Mouse (Mus musculus) kidney, adult 11 months (tissue): ENCODE data around the gene Ncoa4.
"Not testable (repeated sequence)": the region's sequence is repeated elsewhere in the genome, so short reads cannot be mapped to it uniquely, and the experiment has no call there.

Source experiments
- DNase-seq: peaks from one replicate; pipeline ENCODE4 v3.0.0; 2022

Ncoa4 gene

DNA sequence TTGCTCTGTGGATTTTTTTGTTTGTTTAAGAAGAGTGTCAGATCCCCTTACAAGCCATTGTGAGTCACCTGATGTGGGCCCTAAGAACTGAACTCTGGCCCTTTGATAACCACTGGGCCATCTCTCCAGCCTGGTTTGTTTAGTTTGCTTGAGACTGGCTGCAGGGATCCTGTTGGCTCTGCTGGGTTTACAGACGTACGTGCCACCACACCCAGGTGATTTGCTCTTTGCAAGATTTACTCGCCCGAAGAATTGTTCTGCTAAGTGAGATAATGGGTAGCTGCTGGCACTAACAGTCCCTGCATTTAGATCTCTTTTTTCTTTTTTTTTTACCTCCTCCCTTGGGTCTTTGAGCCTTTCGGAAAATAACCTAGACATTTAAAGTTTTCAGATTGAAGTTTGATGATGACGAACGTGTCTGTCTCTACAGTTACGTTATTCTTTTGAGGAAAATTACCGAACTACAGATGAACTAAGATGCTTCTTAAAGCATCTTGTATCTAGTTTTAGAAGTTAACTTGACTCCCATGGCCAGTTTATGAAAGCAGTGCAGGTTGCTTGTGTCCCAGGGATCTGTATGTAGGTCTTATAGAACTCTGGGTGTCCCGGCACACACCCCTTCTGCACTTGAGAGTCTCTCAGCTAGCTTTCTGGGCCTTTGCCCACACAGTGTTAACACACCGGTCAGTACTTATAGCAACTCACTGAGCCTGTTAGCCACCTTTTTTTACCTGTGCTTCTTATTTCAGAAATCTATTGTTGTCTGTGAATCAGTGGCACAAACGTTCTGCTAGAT lies 1.6 kb downstream of the Ncoa4 start:
- no peak for DNase-seq

DNA sequence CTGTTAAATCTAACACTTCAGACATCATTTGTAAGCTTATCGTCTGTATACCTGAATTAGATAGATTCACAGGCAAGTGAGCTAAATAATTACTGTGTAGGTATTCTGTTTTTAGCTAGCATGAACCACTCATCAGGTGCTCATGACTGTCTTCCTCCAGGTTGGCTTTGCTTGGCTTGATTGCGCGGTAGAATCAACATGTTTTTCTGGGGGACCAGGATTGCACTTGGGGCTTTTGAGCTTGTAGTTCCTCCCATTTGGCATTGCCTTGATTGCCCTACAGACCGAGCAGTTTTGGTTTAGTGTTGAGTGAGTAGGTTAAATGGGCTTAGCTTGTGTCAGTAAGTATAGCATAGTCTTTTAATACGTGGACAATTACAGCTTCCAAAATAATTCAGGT lies 2.6 kb downstream of the Ncoa4 start:
- DNase-seq, result no peak

DNA sequence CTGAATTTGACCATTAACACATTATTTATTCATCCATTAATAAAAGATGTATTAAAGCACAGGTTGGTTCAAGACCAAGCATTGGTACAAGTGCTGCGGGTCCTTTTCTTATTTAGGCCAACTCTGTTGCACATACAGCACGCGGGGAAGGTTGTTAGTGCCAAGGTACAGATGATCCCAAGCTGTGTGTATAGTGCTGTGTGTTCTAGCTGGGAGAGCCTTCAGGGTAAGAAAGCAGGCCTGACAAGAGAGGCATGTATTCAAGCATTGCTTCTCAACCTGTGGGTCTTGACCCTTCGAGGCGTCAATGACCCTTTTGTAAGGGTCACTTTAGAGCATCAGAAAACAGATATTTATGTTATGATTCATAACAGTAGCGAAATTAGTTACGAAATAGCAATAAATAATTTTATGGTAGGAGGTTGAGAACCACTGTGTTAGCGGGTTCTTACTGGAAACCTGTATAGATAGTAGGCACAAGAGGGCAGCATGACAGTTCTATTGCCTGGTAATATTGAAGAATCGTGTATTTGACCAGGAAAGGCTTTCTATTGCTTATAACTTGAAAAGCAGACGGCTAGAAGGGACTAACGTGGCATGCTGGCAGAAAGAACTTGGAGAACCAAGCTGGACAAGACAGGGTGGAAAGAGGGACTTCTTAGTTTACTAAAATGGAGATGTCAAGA lies 3.7 kb downstream of the Ncoa4 start:
- DNase-seq, result no peak

DNA sequence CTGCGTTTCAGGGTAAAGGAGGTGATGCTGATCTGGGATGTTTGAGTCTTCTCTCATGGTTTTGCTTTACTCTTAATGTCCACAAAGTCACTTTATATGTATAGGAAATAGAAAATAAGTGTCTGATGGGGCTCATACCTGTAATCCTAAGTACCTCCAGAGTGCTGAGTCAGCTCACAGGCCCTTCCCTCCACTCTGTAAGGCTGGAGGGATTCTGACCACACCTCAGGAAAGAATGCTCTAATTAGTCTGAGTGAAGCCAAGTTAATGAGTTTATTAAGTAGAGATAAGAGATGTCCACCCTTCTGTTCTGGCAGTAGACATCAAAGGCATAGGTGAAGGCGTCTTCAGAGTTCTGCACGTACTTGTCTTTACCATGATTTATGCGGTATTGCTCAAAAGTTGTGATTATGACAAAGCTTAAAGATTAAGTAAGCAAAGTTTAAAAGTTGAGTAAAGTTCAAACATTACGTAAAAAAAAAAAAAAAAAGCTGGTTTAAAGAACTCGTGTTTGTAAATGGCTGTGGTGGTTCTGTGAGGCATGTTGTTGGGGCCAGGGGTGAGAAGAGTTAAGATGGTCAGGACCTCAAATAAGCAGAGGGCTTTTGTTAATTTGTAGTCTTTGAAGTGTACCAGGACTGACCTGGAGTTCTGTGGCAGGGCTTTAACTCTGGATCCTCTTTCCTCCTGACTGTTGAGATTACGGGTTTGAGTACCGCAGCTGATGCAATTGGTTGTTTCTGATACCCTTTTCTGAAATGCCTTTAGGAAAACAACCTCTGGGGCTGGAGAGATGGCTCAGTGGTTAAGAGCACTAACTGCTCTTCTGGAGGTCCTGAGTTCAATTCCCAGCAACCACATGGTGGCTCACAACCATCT lies 4.7 kb downstream of the Ncoa4 start:
- DNase-seq, result no peak

DNA sequence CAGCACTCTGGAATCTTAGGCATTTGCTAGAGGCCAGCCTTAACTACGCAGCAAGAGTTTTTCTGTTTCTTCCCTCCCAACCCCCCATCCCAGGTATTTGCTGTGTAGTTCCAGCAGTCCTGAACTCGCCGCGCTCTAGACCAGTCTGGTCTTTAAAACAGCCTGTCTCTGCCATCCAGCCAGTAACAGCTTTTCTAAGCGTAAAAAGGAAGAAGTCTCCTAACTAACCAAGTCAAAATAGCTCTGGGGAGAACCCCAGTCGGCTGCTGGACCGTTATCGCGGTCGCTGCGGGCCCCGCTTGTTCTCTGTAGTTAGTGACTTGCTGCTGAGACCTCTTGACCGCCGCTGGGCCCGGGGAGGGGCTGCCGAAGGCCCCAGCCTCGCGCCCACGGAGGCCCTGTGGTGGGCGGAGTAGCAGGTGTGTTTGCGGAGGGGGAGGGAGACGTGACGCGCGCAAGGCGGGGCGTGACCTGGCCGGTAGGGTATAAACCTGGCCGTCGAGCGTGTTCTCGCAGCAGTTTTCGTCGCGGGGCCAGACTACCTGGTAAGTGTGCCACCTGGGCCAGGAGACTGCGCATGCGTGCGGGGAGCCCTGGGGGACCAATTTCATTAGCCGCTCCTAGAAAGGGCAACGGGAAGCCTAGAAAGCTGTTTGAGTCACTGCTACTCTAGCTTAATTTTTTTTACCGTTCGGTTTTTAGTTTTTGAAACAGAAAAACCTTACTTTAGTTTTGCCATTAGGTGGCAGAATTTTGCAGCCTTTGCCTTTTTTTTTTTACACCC lies 5.8 kb downstream of the Ncoa4 start:
- peak; percentile 93 for DNase-seq

DNA sequence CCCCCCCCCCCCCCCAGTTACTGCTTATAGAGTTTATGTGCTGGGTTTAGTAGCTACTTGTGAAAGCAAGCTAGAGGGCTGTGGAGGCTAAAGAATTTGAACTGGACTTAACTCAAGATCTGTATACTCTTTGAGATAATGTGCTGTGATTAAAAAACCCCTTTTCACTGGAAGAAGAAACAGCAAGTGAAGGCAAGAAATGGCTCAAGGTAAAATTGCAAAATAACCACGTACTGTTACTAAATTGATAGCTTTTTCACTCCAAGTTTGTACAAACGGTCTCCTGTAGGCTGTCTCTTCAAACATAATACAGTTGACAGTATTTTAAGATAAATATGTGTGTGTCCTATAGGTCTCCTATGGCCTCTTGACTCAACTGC lies 6.4 kb downstream of the Ncoa4 start:
- DNase-seq, result no peak

DNA sequence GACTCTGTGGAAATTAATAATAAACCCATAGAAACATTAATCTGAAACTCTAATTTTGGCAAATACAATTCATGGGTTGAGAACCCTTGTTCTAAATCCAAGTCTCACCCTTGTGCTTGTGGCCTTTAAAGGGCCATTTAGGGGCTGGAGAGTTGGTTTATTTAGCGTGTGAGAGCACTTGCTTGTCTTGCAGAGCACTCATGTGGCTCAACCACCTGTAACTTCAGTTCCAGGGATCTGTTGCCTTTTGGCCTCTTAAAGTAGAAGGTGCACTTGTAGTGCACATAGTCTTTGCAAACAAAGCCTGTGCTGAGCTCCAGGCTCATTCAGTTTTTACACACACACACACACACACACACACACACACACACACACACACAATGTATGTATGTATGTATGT lies 7.2 kb downstream of the Ncoa4 start:
- no peak for DNase-seq

DNA sequence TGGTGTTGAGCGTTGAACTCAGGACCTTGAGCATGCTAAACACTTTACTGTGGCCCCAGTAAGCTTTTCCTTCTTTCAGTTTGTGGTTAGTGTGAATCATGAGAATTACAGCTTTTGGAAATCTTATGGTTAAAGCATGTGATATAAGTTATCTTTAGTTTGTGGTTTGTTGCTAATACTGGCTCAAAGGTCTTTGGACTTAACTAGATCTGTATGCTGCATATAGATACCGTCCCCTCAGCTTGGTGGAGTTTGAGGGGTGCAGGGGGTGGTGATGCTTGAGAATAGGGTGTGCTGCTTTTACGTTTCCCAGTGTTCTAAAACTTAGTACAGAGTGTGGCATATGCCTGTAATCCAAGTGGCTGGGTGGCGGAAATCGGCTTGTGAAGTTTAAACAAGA lies 7.7 kb downstream of the Ncoa4 start:
- DNase-seq, result no peak

DNA sequence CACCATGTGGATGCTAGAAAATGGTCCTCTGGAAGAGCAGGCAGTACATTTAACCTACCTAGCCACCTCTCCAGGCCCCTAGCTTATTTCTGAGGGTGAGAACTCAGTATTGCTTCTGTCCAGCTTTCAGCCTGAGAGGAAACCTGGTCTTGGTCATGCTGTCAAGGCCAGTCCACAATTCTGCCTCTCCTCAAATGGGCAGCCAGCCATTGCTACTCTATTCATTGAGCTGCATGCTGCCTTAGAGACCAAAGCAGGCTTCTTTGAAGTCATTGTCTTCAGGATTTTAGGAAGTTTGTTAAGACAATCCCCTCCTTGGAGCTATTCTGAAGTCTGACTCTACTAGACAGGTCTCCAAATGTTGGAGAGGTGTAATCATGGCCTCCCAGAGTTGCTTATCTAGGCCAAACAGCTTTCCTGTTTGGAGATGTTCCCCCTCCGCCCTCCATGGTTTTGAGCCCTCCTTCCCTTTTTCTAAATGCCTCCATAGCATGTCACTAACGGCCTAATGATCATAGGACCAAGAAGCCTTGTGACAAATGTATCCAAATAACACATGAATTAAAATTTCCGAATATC lies 9.1 kb downstream of the Ncoa4 start:
- DNase-seq, result no peak

DNA sequence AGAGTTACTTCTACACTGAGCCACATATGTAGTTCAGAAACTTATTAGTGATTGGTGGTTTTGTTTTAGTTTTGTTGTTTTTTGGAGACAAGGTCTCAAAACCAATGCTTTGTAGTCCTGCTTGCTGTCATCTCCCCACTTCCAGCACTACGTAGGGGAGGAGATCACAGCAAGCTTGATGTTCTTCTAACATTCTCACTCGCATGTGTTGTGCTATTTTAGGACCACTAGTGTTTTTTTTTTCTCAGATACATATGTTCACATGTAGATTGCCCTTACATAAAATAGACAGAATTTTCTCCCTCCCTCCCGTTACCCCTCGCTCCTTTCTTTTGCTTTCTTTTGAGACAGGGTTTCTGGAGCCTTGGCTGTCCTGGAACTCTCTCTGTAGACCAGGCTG lies 10.5 kb downstream of the Ncoa4 start:
- DNase-seq, result no peak

DNA sequence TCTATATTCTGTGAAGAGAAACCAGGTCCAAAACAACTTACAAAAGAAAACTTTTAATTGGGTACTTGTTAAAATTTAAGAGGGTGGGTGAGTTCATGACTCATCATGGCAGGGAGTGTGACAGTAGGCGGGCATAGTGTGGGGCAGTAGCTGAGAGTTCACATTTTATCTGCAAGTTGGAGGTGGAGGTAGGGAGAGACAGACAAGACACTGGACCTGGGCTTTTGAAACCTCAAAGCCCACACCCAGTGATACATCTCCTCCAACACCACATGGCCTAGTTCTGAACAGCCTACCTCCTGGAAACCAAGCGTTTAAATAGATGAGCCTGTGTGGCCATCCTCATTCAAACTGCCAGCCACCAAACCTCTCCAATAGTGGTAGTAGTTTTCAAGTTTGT lies 15.6 kb downstream of the Ncoa4 start:
- DNase-seq, result no peak

DNA sequence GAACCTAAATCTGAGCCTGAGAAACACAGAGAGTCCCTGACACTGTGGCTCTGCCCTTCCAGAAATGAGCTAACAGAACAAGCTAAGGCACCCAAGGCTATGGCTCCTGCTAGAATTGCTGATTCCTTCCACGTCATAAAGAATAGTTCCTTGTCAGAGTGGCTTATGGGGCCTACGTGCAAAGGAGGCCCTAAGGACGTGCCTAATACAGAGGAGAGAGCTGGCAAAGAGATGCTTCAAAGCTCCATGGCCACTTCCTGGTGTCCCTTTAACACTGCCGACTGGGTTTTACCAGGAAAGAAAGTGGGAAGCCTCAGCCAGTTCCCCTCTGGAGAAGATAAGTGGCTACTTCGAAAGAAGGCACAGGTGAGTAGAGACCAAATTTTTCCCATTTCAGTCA lies 16.9 kb downstream of the Ncoa4 start:
- not testable (repeated sequence) for DNase-seq

DNA sequence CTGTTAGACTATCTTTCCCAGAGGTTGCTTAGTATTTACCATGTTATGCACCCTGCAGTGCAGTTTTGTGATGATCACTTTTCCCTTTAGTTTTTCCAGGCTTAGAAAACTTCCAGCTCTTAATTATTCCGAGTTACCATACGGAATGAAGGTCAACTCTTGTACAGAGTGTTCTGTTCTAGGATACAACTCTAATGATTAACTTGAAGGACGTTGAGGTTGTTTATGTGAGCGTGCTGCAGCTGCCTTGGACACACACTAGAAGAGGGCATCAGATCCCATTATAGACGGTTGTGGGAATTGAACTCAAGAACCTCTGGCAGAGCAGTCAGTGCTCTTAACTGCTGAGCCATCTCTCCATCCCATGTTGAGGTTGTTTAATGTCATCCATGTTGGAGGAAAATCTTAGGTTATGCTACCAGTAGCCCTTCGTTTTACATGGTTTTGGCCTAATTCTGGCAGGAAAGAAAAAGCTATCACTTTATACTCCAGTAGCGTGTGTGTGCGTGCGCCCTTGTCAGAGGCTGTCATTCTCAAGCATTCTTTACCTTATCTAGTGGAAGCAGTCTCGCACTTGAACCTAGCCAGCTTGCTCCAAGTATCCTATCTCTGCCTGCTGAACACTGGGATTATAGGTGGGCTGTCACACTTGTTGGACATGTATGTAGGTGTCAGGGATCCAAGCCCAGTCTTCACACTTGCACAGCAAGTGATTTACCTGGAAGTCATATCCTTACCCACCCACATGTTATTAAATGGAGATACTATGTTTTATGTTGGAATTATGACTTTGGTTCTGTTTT lies 19.9 kb downstream of the Ncoa4 start:
- DNase-seq, result peak; percentile 49

DNA sequence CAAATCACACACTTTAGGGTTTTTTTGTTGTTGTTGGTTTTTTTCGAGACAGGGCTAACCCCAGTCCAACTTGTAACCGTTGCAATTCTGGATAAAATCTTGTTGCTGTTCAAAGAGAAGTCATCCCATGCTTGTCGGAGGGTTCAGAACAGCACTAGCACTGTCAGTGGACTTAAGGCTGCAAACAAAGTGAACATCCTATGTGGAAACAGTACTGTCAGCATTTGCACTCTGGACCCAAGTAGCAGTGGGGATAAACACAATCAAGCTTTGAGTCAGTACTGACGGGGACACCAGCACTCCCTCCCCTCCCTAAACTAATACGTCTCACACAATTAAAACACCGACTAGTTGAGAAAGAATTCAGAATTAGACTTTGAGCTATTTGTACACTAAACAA lies 21.2 kb downstream of the Ncoa4 start:
- no peak for DNase-seq

DNA sequence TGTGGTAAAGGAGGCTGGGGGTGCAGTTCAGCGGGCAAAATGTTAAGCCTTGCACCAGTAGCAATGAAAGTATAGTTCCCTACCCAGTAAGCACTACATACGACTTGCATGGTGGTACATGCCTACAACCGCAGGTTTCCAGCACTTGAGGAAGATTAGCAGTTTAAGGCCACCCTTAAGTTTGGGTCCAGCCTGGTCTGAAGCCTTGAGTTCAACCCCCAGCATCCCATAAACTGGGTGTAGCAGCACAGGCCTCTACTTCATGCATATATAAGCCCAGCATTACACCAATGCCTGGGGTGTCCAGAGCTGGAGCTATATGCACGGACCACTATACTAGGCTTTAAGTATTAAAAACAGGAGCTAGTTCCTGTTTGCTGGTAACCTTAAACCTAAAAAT lies 24.2 kb downstream of the Ncoa4 start:
- no peak for DNase-seq

DNA sequence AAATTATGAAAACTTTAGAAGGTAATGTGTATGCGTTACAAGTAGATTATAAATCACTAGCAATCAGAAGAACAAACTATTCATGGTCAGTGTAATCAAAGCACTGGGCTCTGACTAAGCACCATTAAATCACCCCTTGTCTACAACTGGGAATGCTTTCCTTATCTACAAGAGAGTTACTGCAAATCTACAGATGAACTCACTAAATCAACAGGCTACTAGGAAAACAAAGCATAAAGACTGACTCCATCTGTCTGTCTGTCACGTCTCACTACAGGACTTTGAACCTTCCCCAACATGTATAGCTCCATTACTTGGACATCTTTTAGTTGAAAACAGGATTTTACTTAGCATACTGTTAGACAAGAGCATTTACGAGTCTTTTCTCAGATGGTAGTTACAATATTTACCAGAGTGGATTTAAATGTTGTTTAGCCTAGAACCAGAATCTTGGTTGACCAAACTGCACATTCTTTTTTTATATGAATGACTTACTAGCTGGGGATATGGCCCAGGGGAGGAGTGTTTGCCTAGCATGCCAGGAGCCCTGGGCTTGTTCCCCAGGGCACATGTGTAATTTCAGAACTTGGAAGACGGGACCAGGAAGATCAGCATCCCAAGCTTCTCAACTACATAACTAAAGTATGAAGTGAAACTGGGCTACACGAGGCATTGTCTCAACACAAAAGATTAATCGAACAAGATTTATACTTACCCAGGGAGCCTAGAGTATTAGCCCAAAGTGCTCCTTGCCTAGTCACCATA lies 31.1 kb downstream of the Ncoa4 start:
- no peak for DNase-seq

DNA sequence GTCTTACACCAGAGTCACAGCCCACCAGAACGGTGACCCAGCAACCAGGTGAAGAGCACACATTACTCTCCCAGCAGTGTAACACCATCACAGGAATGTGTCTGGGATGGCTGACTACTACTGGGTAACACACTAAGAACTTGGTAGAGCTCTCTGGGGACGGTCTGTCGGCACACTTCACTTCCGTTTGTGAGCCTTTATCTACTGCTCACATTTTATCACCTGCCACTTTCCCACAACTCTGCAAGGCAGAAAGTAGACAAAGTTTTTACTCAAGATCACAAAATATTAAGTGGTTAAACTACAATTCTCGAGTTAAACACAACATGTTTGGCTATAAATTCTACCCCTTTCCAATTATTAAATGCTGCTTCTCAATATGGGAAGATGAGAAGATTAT lies 32.3 kb downstream of the Ncoa4 start:
- DNase-seq, result no peak

DNA sequence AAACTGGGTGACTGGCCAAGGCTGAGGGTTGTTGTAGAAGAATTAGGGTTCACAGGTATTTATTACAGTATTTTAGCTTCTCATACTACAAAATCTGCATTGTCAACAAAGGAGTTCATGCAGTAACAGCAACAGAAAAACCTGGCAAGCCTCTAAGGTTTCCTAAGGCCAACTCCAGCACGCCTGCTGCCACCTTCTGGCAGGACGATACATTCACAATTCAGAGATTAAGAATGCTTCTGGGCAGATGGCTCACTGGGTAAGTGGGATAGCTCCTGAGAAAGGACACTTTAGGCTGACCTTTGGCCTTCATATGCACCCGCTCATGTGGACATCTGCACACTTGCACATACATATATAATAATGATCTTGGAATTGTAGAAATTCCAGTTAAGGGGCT lies 32.8 kb downstream of the Ncoa4 start:
- DNase-seq, result peak; percentile 38

DNA sequence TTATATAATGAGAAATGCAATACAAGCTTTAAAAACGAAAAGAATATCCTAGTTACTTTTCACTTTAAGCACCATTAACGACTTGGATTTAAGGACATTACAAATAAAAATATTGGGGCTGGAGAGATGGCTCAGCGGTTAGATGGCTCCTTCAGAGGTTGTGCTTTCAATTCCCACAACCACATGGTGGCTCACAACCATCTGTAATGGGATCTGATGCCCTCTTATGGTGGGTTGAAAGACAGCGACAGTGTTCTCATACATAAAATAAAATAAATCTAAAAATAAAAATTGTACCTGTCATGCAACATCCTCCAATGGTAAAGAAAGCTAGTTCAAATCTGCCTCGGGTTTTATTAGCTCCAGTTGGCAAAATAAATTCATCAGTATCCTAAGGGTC lies 33.9 kb downstream of the Ncoa4 start:
- not testable (repeated sequence) for DNase-seq

DNA sequence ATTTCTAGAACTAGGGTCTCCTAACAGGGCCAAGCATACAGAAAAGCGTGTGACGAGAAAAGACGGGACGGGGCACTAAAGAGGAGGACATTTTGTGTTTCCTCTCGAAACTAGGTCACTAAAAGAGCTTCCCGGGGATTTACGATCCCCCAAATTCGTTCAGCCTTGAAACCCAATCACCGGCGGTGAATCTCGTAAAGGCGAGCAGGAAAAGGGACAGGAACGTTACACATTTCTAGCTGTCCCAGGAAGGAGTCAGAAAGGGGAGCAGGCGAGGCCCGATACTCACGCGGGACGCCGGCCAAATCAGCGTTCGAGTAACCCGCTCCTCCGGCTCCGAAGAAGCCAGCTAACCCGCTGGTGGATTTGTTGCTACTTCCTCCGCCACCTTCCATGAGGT lies 41.7 kb downstream of the Ncoa4 start:
- DNase-seq, result no peak
